Mouse (Mus musculus) cortical plate, adult 2 months (tissue): ENCODE measurements around the gene Gabbr2.

ENCODE experiments used
- CTCF ChIP-seq: fragments of 200-500 bp; IDR thresholded peaks from 2 replicates; pipeline ENCODE4 v1.5.1; 2011; ENCODE audit warnings: mild to moderate bottlenecking, control low read depth, low read length; ENCODE audit not compliant: insufficient read depth; ENCODE audit errors: extremely low read depth
- POLR2A ChIP-seq: fragments of 200-500 bp; IDR thresholded peaks from 2 replicates; pipeline ENCODE4 v1.6.1; 2011; ENCODE audit warnings: mild to moderate bottlenecking, low read length, control low read depth; ENCODE audit not compliant: insufficient read depth; ENCODE audit errors: extremely low read depth

GRCm38 (mm10) chr4:47010400-47011231 lies 18.9 kb upstream of the Gabbr2 start:
- TF ChIP-seq CTCF (no peak), POLR2A (no peak)
